Mouse (Mus musculus) bone marrow, adult 2 months (tissue): Measurements from ENCODE around the gene Cdx2.

Experiments
- CTCF ChIP-seq: fragments of 200-500 bp; IDR thresholded peaks from 2 replicates; pipeline ENCODE4 v1.5.1; 2011; ENCODE audit warnings: low read length, control low read depth; ENCODE audit not compliant: control insufficient read depth, insufficient read depth
- POLR2A ChIP-seq: fragments of 200-500 bp; IDR thresholded peaks from 2 replicates; pipeline ENCODE4 v1.6.1; 2011; ENCODE audit warnings: low read depth, mild to moderate bottlenecking, control low read depth, low read length, borderline replicate concordance; ENCODE audit not compliant: control insufficient read depth

DNA sequence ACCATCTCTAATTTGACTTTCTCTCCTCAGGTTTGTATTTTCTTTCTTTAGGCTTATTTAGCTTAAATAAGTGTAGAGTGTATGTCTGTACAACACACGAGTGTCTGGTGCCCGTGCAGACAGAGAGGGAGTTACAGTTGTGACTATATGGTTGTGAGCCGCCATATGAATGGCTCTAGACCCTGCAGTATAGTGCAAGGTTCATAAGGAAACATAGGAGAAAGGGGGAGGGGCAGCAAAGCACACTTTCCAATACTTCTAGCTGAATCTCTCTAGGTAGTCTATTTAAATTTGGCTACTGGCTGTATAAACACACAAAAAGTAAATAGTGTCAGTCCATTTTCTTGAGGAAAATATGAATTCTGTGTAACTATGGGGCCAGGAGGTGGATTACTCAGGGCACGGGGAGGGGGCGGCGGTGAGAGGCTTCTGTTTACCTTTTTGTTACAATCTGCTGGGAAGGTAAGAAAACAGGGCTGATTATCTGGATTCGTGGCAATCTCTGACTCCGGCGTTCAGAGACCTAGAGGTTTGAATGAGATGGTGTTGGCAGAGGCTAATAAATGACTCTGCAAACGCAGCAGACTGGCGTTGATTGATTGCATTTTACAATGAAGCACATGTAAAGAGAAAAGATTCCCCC is 45.0 kb downstream of the Cdx2 start:
- no peak for TF ChIP-seq POLR2A
- TF ChIP-seq CTCF, result no peak
